Comparison of ENCODE assay signal across 13 mouse cellular contexts in the genomic region with DNA sequence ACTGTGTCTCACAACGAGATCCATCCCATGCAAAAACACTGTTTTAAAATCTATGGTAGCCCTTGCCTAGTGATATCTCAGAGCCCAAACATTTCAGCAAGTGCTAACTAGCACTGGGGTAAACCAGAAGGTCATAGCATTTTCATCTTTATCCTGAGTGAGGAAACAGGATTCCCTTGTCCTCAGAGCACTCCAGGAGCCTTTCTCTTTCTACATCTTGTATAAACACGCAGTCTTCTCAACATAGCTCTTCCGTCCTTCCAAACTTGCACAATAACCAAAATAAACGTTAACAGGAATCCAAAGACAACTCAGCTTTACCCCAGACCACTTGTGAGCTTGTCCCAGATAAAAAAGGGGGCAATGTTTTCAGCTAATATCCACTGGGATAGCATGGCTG.
DNase-seq lines count a peak whose midpoint lies in the region; ATAC-seq and TF ChIP-seq lines count a peak whose summit lies in the region.
"Had no signal": no experiment of that assay in that cellular context is flagged by ENCODE, and none has a peak within 500 bp of the region (broad histone marks: within the 10 kb centered on the region; RNA-seq: fewer than 3 reads in every experiment).

No protein-coding gene starts in this region.

- no peak overlapping the region for H3K4me3 ChIP-seq in forebrain, embryonic 10.5 days
- no peak overlapping the region for H3K4me3 ChIP-seq in forebrain, embryonic 12.5 days (replicated peaks)
- no peak overlapping the region for H3K4me3 ChIP-seq in kidney, embryonic 14.5 days (ENCODE audit: low read length)
- H3K4me3 ChIP-seq in testis, adult 2 months (ENCODE audit: control insufficient read depth, low read depth, low read length) = no peak overlapping the region
- H3K4me3 ChIP-seq: limb, embryonic 15.5 days; megakaryocyte, embryonic 14.5 days had no signal

- no peak overlapping the region for H3K9ac ChIP-seq in forebrain, embryonic 12.5 days
- no peak overlapping the region for H3K9ac ChIP-seq in kidney, embryonic 14.5 days (ENCODE audit: low read depth, low read length)
- H3K9ac ChIP-seq: limb, embryonic 15.5 days had no signal

- no peak overlapping the region for H3K4me2 ChIP-seq in forebrain, embryonic 12.5 days
- H3K4me2 ChIP-seq in kidney, embryonic 14.5 days (replicated peaks; ENCODE audit: low read depth, low read length) = no peak overlapping the region
- H3K4me2 ChIP-seq: limb, embryonic 15.5 days had no signal

- peak overlapping the region; percentile 67 for H3K27ac ChIP-seq in forebrain, embryonic 10.5 days
- no peak overlapping the region for H3K27ac ChIP-seq in forebrain, embryonic 12.5 days
- peak overlapping the region; percentile 51 for H3K27ac ChIP-seq in kidney, embryonic 14.5 days (ENCODE audit: low read depth, low read length)
- H3K27ac ChIP-seq in testis, adult 2 months (ENCODE audit: control insufficient read depth, insufficient read depth, low read depth, low read length) = peak overlapping the region; percentile 59; the same call in 1 of the 2 replicates

- no peaks in the 10 kb centered on the region for H3K36me3 ChIP-seq in forebrain, embryonic 10.5 days (replicated peaks)
- H3K36me3 ChIP-seq in forebrain, embryonic 12.5 days (replicated peaks) = no peaks in the 10 kb centered on the region
- no peaks in the 10 kb centered on the region for H3K36me3 ChIP-seq in kidney, embryonic 14.5 days (ENCODE audit: control insufficient read depth, insufficient read depth, low read length)
- no peaks in the 10 kb centered on the region for H3K36me3 ChIP-seq in testis, adult 2 months (ENCODE audit: control insufficient read depth, insufficient read depth, low read length)
- H3K36me3 ChIP-seq: limb, embryonic 15.5 days had no signal

- TF ChIP-seq CTCF in testis, adult 2 months (IDR thresholded peaks at IDR 0.05; ENCODE audit: control insufficient read depth, insufficient read depth, insufficient replicate concordance, low read depth, low read length) = no peak

- DNase-seq in forebrain, embryonic 10.5 days (ENCODE audit: extremely low spot score, low spot score) = no peak
- DNase-seq in kidney, adult 8-10 months = no peak
- no peak for DNase-seq in testis, postnatal 14 days (ENCODE audit: low spot score)
- no peak for DNase-seq in layer of hippocampus, adult 9-11 months
- DNase-seq in spleen, postnatal 4 days (ENCODE audit: low spot score in 2 of 2) = no peak
- DNase-seq: cerebellum, adult 9-11 months; right cerebral cortex, adult 18-20 months had no signal

- no peak for ATAC-seq in forebrain, embryonic 12.5 days (ENCODE audit: low FRiP score)
- no peak for ATAC-seq in kidney, embryonic 14.5 days (ENCODE audit: low FRiP score, low TSS enrichment)
- ATAC-seq: hindbrain, postnatal 0 days had no signal

- 74% methylated on average over 4 of the region's 4 CpGs for WGBS in forebrain, embryonic 10.5 days
- WGBS in forebrain, embryonic 12.5 days = 72% methylated on average over 4 of the region's 4 CpGs
- 41% methylated on average over 4 of the region's 4 CpGs for WGBS in kidney, embryonic 14.5 days

- H3K27me3 ChIP-seq in forebrain, embryonic 10.5 days (ENCODE audit: poor library complexity, severe bottlenecking) = peaks cover 89% of the 10 kb centered on the region
- H3K27me3 ChIP-seq in forebrain, embryonic 12.5 days = peaks cover 30% of the 10 kb centered on the region
- H3K27me3 ChIP-seq in kidney, embryonic 14.5 days (ENCODE audit: control insufficient read depth, insufficient read depth, low read length) = no peaks in the 10 kb centered on the region
- no peaks in the 10 kb centered on the region for H3K27me3 ChIP-seq in testis, adult 2 months (ENCODE audit: control insufficient read depth, insufficient read depth, low read length)
- H3K27me3 ChIP-seq: limb, embryonic 15.5 days had no signal

- H3K9me3 ChIP-seq in forebrain, embryonic 10.5 days = no peaks in the 10 kb centered on the region
- no peaks in the 10 kb centered on the region for H3K9me3 ChIP-seq in forebrain, embryonic 12.5 days
- no peaks in the 10 kb centered on the region for H3K9me3 ChIP-seq in kidney, embryonic 14.5 days (ENCODE audit: control insufficient read depth, low read length)
- H3K9me3 ChIP-seq: limb, embryonic 15.5 days; megakaryocyte, embryonic 14.5 days had no signal

- no peak for TF ChIP-seq POLR2A in testis, adult 2 months (IDR thresholded peaks at IDR 0.05; ENCODE audit: control insufficient read depth, low read depth, low read length)

- peaks cover 66% of the 10 kb centered on the region for H3K4me1 ChIP-seq in forebrain, embryonic 10.5 days
- peaks cover 34% of the 10 kb centered on the region for H3K4me1 ChIP-seq in forebrain, embryonic 12.5 days
- peaks cover 62% of the 10 kb centered on the region for H3K4me1 ChIP-seq in kidney, embryonic 14.5 days (ENCODE audit: control insufficient read depth, insufficient read depth, low read length)
- H3K4me1 ChIP-seq in testis, adult 2 months (ENCODE audit: control insufficient read depth, insufficient read depth, low read length) = no peaks in the 10 kb centered on the region
